Mouse (Mus musculus) CH12.LX (cell line): Measurements from ENCODE around the gene Rai14. TPM values are rescaled to one million over a fixed set of nuclear protein-coding genes. Genes with fewer than 3 reads are reported as not detected.

Experiments used
- DNase-seq: peaks from one replicate; pipeline ENCODE4 v3.0.0-alpha.2; 2013; ENCODE audit errors: extremely low read depth
- H3K27ac ChIP-seq: 2 replicates; pipeline ENCODE4 v1.5.1; 2012; ENCODE audit warnings: low read depth, mild to moderate bottlenecking, control low read depth, moderate library complexity; ENCODE audit not compliant: insufficient read depth
- H3K27me3 ChIP-seq: replicated peaks from 2 replicates; pipeline ENCODE3; 2012; ENCODE audit warnings: inconsistent platforms
- H3K36me3 ChIP-seq, 2 experiments: replicated peaks in 1 of 2; 2 replicates each; pipeline versions ENCODE3 to v1.6.1; 2012; ENCODE audit warnings: inconsistent platforms in 1 of 2, low read length in 1 of 2, mild to moderate bottlenecking in 1 of 2, mixed read lengths in 1 of 2, moderate library complexity in 1 of 2; ENCODE audit not compliant: control insufficient read depth in 1 of 2, insufficient read depth in 1 of 2
- H3K4me1 ChIP-seq, 2 experiments: 2 replicates each; pipeline ENCODE4 v1.6.1; 2012; ENCODE audit warnings: inconsistent platforms in 1 of 2, moderate library complexity in 1 of 2; ENCODE audit not compliant: insufficient read depth in 2 of 2, control insufficient read depth in 1 of 2
- H3K4me2 ChIP-seq: 2 replicates; pipeline ENCODE4 v1.6.1; 2012; ENCODE audit warnings: low read depth, mild to moderate bottlenecking, control low read depth; ENCODE audit not compliant: poor library complexity, insufficient read depth, severe bottlenecking
- H3K4me3 ChIP-seq, 3 experiments: fragments of 150-350 bp in 1 of 3; sonication (generic) in 1 of 3; replicated peaks in 1 of 3; 2 replicates each; pipeline versions ENCODE3 to v1.5.1; 2011 to 2012; ENCODE audit warnings: low read depth in 2 of 3, low read length in 2 of 3, mild to moderate bottlenecking in 2 of 3, moderate library complexity in 2 of 3, control low read depth in 1 of 3, improper control_type of control experiment in 1 of 3, inconsistent platforms in 1 of 3, mixed read lengths in 1 of 3; ENCODE audit not compliant: poor library complexity in 1 of 3
- H3K79me2 ChIP-seq: replicated peaks from 2 replicates; pipeline ENCODE4 v1.6.1; 2012; ENCODE audit warnings: mild to moderate bottlenecking, moderate library complexity; ENCODE audit not compliant: control insufficient read depth, poor library complexity, insufficient read depth, severe bottlenecking; ENCODE audit errors: extremely low read depth
- H3K9ac ChIP-seq: 2 replicates; pipeline ENCODE4 v1.6.1; 2012; ENCODE audit warnings: low read depth, mild to moderate bottlenecking, control low read depth, moderate library complexity; ENCODE audit not compliant: insufficient read depth
- H3K9me3 ChIP-seq: replicated peaks from 2 replicates; pipeline ENCODE3; 2012; ENCODE audit warnings: low read length, inconsistent platforms, mixed read lengths
- BHLHE40 ChIP-seq: IDR thresholded peaks from 2 replicates; pipeline ENCODE4 v1.6.1; 2011; ENCODE audit warnings: mild to moderate bottlenecking, low read depth, low read length, improper control_type of control experiment
- CHD1 ChIP-seq: IDR thresholded peaks from 2 replicates; pipeline ENCODE4 v1.6.1; 2012; ENCODE audit warnings: low read depth, low read length, improper control_type of control experiment, inconsistent platforms
- CHD2 ChIP-seq: IDR thresholded peaks from 2 replicates; pipeline ENCODE4 v1.6.1; 2011; ENCODE audit warnings: low read length, improper control_type of control experiment
- E2F4 ChIP-seq: IDR thresholded peaks from 2 replicates; pipeline ENCODE4 v1.6.1; 2011; ENCODE audit warnings: low read depth, low read length, improper control_type of control experiment; ENCODE audit not compliant: insufficient replicate concordance
- ELF1 ChIP-seq: IDR thresholded peaks from 2 replicates; pipeline ENCODE4 v1.6.1; 2014; ENCODE audit warnings: low read depth, mild to moderate bottlenecking, inconsistent platforms, low read length, improper control_type of control experiment
- EP300 ChIP-seq: IDR thresholded peaks from 2 replicates; pipeline ENCODE4 v1.6.1; 2011; ENCODE audit warnings: low read length, improper control_type of control experiment
- ETS1 ChIP-seq: conservative IDR thresholded peaks from 2 replicates; pipeline ENCODE4 v1.6.1; 2012; ENCODE audit warnings: low read depth, mild to moderate bottlenecking, inconsistent platforms, low read length, improper control_type of control experiment, moderate library complexity
- GABPA ChIP-seq: IDR thresholded peaks from 2 replicates; pipeline ENCODE4 v1.6.1; 2012; ENCODE audit warnings: low read depth, low read length, improper control_type of control experiment, inconsistent platforms; ENCODE audit not compliant: insufficient replicate concordance
- IRF4 ChIP-seq: IDR thresholded peaks from 2 replicates; pipeline ENCODE4 v1.6.1; 2014; ENCODE audit warnings: low read depth, mild to moderate bottlenecking, inconsistent platforms, low read length, improper control_type of control experiment
- JUND ChIP-seq: conservative IDR thresholded peaks from 2 replicates; pipeline ENCODE4 v1.6.1; 2011; ENCODE audit warnings: low read depth, low read length, improper control_type of control experiment
- MAX ChIP-seq: IDR thresholded peaks from 2 replicates; pipeline ENCODE4 v1.6.1; 2011; ENCODE audit warnings: low read length, improper control_type of control experiment
- MAZ ChIP-seq: IDR thresholded peaks from 2 replicates; pipeline ENCODE4 v1.6.1; 2012; ENCODE audit warnings: low read depth, mild to moderate bottlenecking, inconsistent platforms, low read length, improper control_type of control experiment, moderate library complexity
- MXI1 ChIP-seq: IDR thresholded peaks from 2 replicates; pipeline ENCODE4 v1.6.1; 2011; ENCODE audit warnings: mild to moderate bottlenecking, low read depth, low read length, improper control_type of control experiment
- MYC ChIP-seq: IDR thresholded peaks from 2 replicates; pipeline ENCODE4 v1.6.1; 2011; ENCODE audit warnings: low read depth, mild to moderate bottlenecking, improper control_type of control experiment, low read length
- NRF1 ChIP-seq: IDR thresholded peaks from 2 replicates; pipeline ENCODE4 v1.6.1; 2014; ENCODE audit warnings: low read depth, mild to moderate bottlenecking, inconsistent platforms, low read length, improper control_type of control experiment, moderate library complexity
- POLR2A ChIP-seq: IDR thresholded peaks from 2 replicates; pipeline ENCODE4 v1.6.1; 2011; ENCODE audit warnings: low read depth, mild to moderate bottlenecking, improper control_type of control experiment, low read length
- POLR2AphosphoS2 ChIP-seq: IDR thresholded peaks from 2 replicates; pipeline ENCODE4 v1.6.1; 2011; ENCODE audit warnings: low read depth, low read length, improper control_type of control experiment
- SIN3A ChIP-seq: IDR thresholded peaks from 2 replicates; pipeline ENCODE4 v1.6.1; 2012; ENCODE audit warnings: low read length, improper control_type of control experiment, inconsistent platforms
- TBP ChIP-seq: conservative IDR thresholded peaks from 2 replicates; pipeline ENCODE4 v1.6.1; 2011; ENCODE audit warnings: low read depth, low read length, improper control_type of control experiment
- UBTF ChIP-seq: IDR thresholded peaks from 2 replicates; pipeline ENCODE4 v1.6.1; 2012; ENCODE audit warnings: low read depth, mild to moderate bottlenecking, inconsistent platforms, low read length, improper control_type of control experiment, moderate library complexity
- USF1 ChIP-seq: IDR thresholded peaks from 2 replicates; pipeline ENCODE4 v1.6.1; 2014; ENCODE audit warnings: low read depth, mild to moderate bottlenecking, inconsistent platforms, low read length, improper control_type of control experiment
- ZMIZ1 ChIP-seq: IDR thresholded peaks from 2 replicates; pipeline ENCODE4 v1.6.1; 2012; ENCODE audit warnings: low read depth, mild to moderate bottlenecking, inconsistent platforms, low read length, improper control_type of control experiment
- dilution Hi-C: fragments of 300-500 bp; cut with MboI; formaldehyde crosslinking; loops from 2 replicates; pipeline ENCODE4 v1.14.3; 2020; ENCODE audit warnings: low sequenced_read_pairs; ENCODE audit not compliant: extremely low pct_unique_long_range_greater_than_20kb, extremely low pct_ligation_motif_present
- in situ Hi-C: fragments of 300-500 bp; cut with MboI; formaldehyde crosslinking; loops from 3 replicates; pipeline ENCODE4 v1.14.3; 2019; ENCODE audit warnings: low sequenced_read_pairs, low pct_ligation_motif_present, low pct_unique_long_range_greater_than_20kb, mixed read lengths
- polyA plus RNA-seq: library from polyadenylated mRNA; unstranded; fragments of >175 nt; gene quantifications from 2 replicates; pipeline ENCODE4 v1.2.1, GENCODE M21; 2012; ENCODE audit warnings: low read depth; ENCODE audit not compliant: insufficient read length
- total RNA-seq, 2 experiments: library from RNA; depleted of rRNA; stranded (reverse); fragments of 300-350 nt in 1 of 2; fragments of >200 nt in 1 of 2; gene quantifications; 2 replicates each; pipeline ENCODE4 v1.2.3; 2012 to 2014

Rai14 gene
- total and polyA plus RNA-seq, 3 experiments, result 7.5 to 14.1 (median 9.6) TPM

GRCm38 (mm10) chr15:10726272-10726671 is 11.8 kb upstream of the Rai14 start:
- Histone ChIP-seq H3K27me3 (no peaks in the 10 kb centered on the region), H3K4me1 (peaks cover 15 to 21% of the 10 kb centered on the region in 2 experiments), H3K27ac (no peak overlapping the region), H3K36me3 (no peaks in the 10 kb centered on the region), H3K79me2 (no peaks in the 10 kb centered on the region), H3K9me3 (peaks cover 2% of the 10 kb centered on the region), H3K4me3 (no peak overlapping the region), H3K9ac (no peak overlapping the region), H3K4me2 (no peak overlapping the region)
- no peak for DNase-seq
- dilution Hi-C loops (no loop called here), in situ Hi-C loops (no loop called here)
- TF ChIP-seq UBTF (no peak), JUND (no peak), ZMIZ1 (no peak), CHD2 (no peak), USF1 (no peak), GABPA (no peak), E2F4 (no peak), MXI1 (no peak), MYC (no peak), EP300 (no peak), SIN3A (no peak), POLR2A (no peak), ELF1 (no peak), CHD1 (no peak), TBP (no peak), MAZ (no peak), BHLHE40 (no peak), NRF1 (no peak), IRF4 (no peak)

- in situ Hi-C loops (no loop called here), dilution Hi-C loops (no loop called here)
- DNase-seq, result no peak
- Histone ChIP-seq H3K36me3 (no peaks in the 10 kb centered on the region), H3K4me1 (peaks cover 15 to 21% of the 10 kb centered on the region in 2 experiments), H3K4me2 (no peak overlapping the region), H3K4me3 (no peak overlapping the region), H3K27me3 (no peaks in the 10 kb centered on the region), H3K9ac (no peak overlapping the region), H3K9me3 (peaks cover 2% of the 10 kb centered on the region), H3K79me2 (no peaks in the 10 kb centered on the region), H3K27ac (no peak overlapping the region)
- no peak for TF ChIP-seq MAX
- TF ChIP-seq CHD1, result no peak
- TF ChIP-seq BHLHE40, result no peak
- TF ChIP-seq POLR2AphosphoS2, result no peak
- no peak for TF ChIP-seq ETS1
Observed at GRCm38 (mm10) chr15:10724857-10725256, 10.4 kb upstream of the Rai14 start.
